Mouse (Mus musculus): ENCODE data around the gene Dnajc25. TPM values are rescaled to one million over a fixed set of nuclear protein-coding genes. Genes with fewer than 3 reads are reported as not detected.

Dnajc25 gene
- total RNA-seq (2021) = 10 to 100 TPM; 14.0 to 14.1 TPM
- long read RNA-seq, experiment 1, full-length matches to known transcripts = 5 of 6 reads
- long read RNA-seq, experiment 1, partial matches to known transcripts = 0 of 6 reads
- long read RNA-seq, experiment 1, other reads (novel, unspliced or antisense) = 1 of 6 reads
- long read RNA-seq, experiment 2, full-length matches to known transcripts = 12 of 24 reads
- long read RNA-seq, experiment 2, partial matches to known transcripts = 12 of 24 reads
- long read RNA-seq, experiment 2, other reads (novel, unspliced or antisense) = 0 of 24 reads

- no peak for DNase-seq (ENCODE audit: low spot score in 2 of 2)
Measured at GRCm38 (mm10) chr4:58994762-58995161, at the start of gene Dnajc25. Gene Dnajc25, plus strand, starts transcription at chr4:58995062.

GRCm38 (mm10) chr4:58948391-58948790 lies 46.5 kb upstream of the Dnajc25 start:
- DNase-seq (ENCODE audit: low spot score in 2 of 2) = no peak

GRCm38 (mm10) chr4:58952630-58953029 lies 42.2 kb upstream of the Dnajc25 start:
- no peak for DNase-seq (ENCODE audit: low spot score in 2 of 2)

GRCm38 (mm10) chr4:58961719-58962118 lies 33.1 kb upstream of the Dnajc25 start:
- no peak for DNase-seq (ENCODE audit: low spot score in 2 of 2)

GRCm38 (mm10) chr4:58963271-58963670 lies 31.6 kb upstream of the Dnajc25 start:
- no peak for DNase-seq (ENCODE audit: low spot score in 2 of 2)

GRCm38 (mm10) chr4:58965136-58965535 lies 29.7 kb upstream of the Dnajc25 start:
- DNase-seq (ENCODE audit: low spot score in 2 of 2) = no peak

GRCm38 (mm10) chr4:58970678-58971077 lies 24.2 kb upstream of the Dnajc25 start:
- no peak for DNase-seq (ENCODE audit: low spot score in 2 of 2)

- DNase-seq (ENCODE audit: low spot score in 2 of 2) = no peak
Measured at GRCm38 (mm10) chr4:58975711-58976110, 19.2 kb upstream of the Dnajc25 start.

- no peak for DNase-seq (ENCODE audit: low spot score in 2 of 2)
Measured at GRCm38 (mm10) chr4:58981421-58981820, 13.4 kb upstream of the Dnajc25 start.

- no peak for DNase-seq (ENCODE audit: low spot score in 2 of 2)
Measured at GRCm38 (mm10) chr4:58982806-58983205, 12.1 kb upstream of the Dnajc25 start.

GRCm38 (mm10) chr4:58985157-58985648 lies 9.7 kb upstream of the Dnajc25 start:
- DNase-seq (ENCODE audit: low spot score in 2 of 2) = peak; percentile 85 to 86

GRCm38 (mm10) chr4:58986540-58987190 lies 8.2 kb upstream of the Dnajc25 start, which contains the start of gene Ptgr1:
Gene Ptgr1, minus strand, starts transcription at chr4:58987119.
- DNase-seq (ENCODE audit: low spot score in 2 of 2) = peak; percentile 72 to 80

- DNase-seq (ENCODE audit: low spot score in 2 of 2) = no peak
Measured at GRCm38 (mm10) chr4:58989303-58989898, 5.5 kb upstream of the Dnajc25 start.

GRCm38 (mm10) chr4:58990609-58991434 lies 4.0 kb upstream of the Dnajc25 start:
- no peak for DNase-seq (ENCODE audit: low spot score in 2 of 2)

- DNase-seq (ENCODE audit: low spot score in 2 of 2) = no peak
Measured at GRCm38 (mm10) chr4:58992195-58992594, 2.7 kb upstream of the Dnajc25 start.

GRCm38 (mm10) chr4:58995251-58995693 lies 410 bp downstream of the Dnajc25 start:
- DNase-seq (ENCODE audit: low spot score in 2 of 2) = peak in 1 of 2 experiments; percentile 22

GRCm38 (mm10) chr4:58997081-58997480 lies 2.2 kb downstream of the Dnajc25 start:
- DNase-seq (ENCODE audit: low spot score in 2 of 2) = no peak

GRCm38 (mm10) chr4:58998688-58999087 lies 3.8 kb downstream of the Dnajc25 start:
- no peak for DNase-seq (ENCODE audit: low spot score in 2 of 2)

- peak; percentile 63 to 76 for DNase-seq (ENCODE audit: low spot score in 2 of 2)
Measured at GRCm38 (mm10) chr4:58999686-59000085, 4.8 kb downstream of the Dnajc25 start.

GRCm38 (mm10) chr4:59000614-59001013 lies 5.8 kb downstream of the Dnajc25 start:
- DNase-seq (ENCODE audit: low spot score in 2 of 2) = peak in 1 of 2 experiments; percentile 31

Measured in adrenal gland, adult 18-20 months (tissue).